Mouse (Mus musculus): ENCODE data around the gene Slc30a2.

DNA sequence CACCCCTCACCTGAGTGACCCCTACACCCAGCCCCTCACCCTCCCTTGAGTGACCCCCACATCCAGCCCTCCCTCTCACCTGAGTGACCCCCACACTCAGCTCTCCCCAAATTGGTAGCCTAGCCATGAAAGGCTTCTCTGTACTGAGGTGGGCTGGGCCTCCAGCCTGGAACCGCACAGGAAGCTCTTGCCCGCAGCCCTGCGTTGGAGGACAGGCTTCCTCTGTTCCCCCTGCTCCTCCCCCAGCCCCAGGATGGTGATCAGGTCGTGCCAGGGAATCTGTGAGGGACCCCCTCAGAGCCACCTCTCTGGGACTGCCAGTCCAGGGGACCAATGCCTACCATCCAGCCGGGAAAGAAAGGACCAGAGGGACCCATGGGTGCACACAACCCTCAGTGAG is 22.3 kb downstream of the Slc30a2 start:
- TF ChIP-seq CTCF (IDR thresholded peaks at IDR 0.05): no peak
- TF ChIP-seq EP300 (IDR thresholded peaks at IDR 0.05): no peak

Measured in lung, postnatal 0 days (tissue).